Mouse (Mus musculus) hindbrain, embryonic 15.5 days (tissue): ENCODE measurements around the gene Btbd11. TPM values are rescaled to one million over a fixed set of nuclear protein-coding genes. Genes with fewer than 3 reads are reported as not detected.
A peak's percentile ranks its signal among the peaks of the same experiment; 100 is the strongest.

Source experiments
- ATAC-seq: fragments of 200-750 bp; cut with Nextera tagmentation; 2 replicates; pipeline ENCODE4 v1.8.0; 2017; ENCODE audit warnings: low read depth, moderate number of reproducible peaks, moderate TSS enrichment; ENCODE audit not compliant: low FRiP score
- H3K27ac ChIP-seq: fragments of 300-500 bp; sonication (generic); replicated peaks from 2 replicates; pipeline ENCODE4 v1.5.1; 2015; ENCODE audit warnings: mild to moderate bottlenecking, inconsistent platforms
- H3K27me3 ChIP-seq: fragments of 300-500 bp; sonication (generic); 2 replicates; pipeline ENCODE4 v1.6.1; 2015; ENCODE audit warnings: control low read depth, inconsistent platforms
- H3K36me3 ChIP-seq: fragments of 300-500 bp; sonication (generic); 2 replicates; pipeline ENCODE4 v1.6.1; 2015; ENCODE audit warnings: control low read depth, inconsistent platforms
- H3K4me1 ChIP-seq: fragments of 300-500 bp; sonication (generic); replicated peaks from 2 replicates; pipeline ENCODE4 v1.6.1; 2015; ENCODE audit warnings: control low read depth, inconsistent platforms
- H3K4me2 ChIP-seq: fragments of 300-500 bp; sonication (generic); 2 replicates; pipeline ENCODE4 v1.6.1; 2015; ENCODE audit warnings: moderate library complexity, mild to moderate bottlenecking, inconsistent platforms
- H3K4me3 ChIP-seq: fragments of 300-500 bp; sonication (generic); 2 replicates; pipeline ENCODE4 v1.5.1; 2015; ENCODE audit warnings: mild to moderate bottlenecking, inconsistent platforms
- H3K9ac ChIP-seq: fragments of 300-500 bp; sonication (generic); 2 replicates; pipeline ENCODE4 v1.6.1; 2015; ENCODE audit warnings: inconsistent platforms
- H3K9me3 ChIP-seq: fragments of 300-500 bp; sonication (generic); 2 replicates; pipeline ENCODE4 v1.6.1; 2016; ENCODE audit warnings: control low read depth, inconsistent platforms
- WGBS: fragments of 180-500 bp; shearing (Covaris S2); methylation state at CpG from one replicate; pipeline ENCODE4 v1.1.7; 2015; 5-methylcytosine and 5-hydroxymethylcytosine counted together
- polyA plus RNA-seq: library from polyadenylated mRNA; unstranded; fragments of >200 nt; fragmentation: Nextera tagmentation; extraction: Ambion mirVana; gene quantifications from 2 replicates; pipeline ENCODE4 v1.2.1, GENCODE M21; 2015

The Btbd11 gene
- polyA plus RNA-seq, 1 experiment from 2014 or later: 26.9 TPM

GRCm38 (mm10) chr10:85437217-85437616 lies 50.6 kb downstream of the Btbd11 start:
- WGBS: 86% methylated on average over 3 of the region's 3 CpGs
- H3K27me3 ChIP-seq: no peaks in the 10 kb centered on the region
- H3K9ac ChIP-seq: no peak overlapping the region
- H3K4me2 ChIP-seq: no peak overlapping the region
- H3K27ac ChIP-seq: no peak overlapping the region
- H3K4me3 ChIP-seq: no peak overlapping the region
- no peaks in the 10 kb centered on the region for H3K36me3 ChIP-seq
- ATAC-seq: no peak
- no peaks in the 10 kb centered on the region for H3K4me1 ChIP-seq
- H3K9me3 ChIP-seq: no peaks in the 10 kb centered on the region

- WGBS: 91% methylated on average over 3 of the region's 3 CpGs
- H3K4me2 ChIP-seq: no peak overlapping the region
- no peak overlapping the region for H3K4me3 ChIP-seq
- no peak overlapping the region for H3K9ac ChIP-seq
- H3K27me3 ChIP-seq: no peaks in the 10 kb centered on the region
- no peaks in the 10 kb centered on the region for H3K9me3 ChIP-seq
- no peak overlapping the region for H3K27ac ChIP-seq
- H3K36me3 ChIP-seq: no peaks in the 10 kb centered on the region
- no peak for ATAC-seq
- H3K4me1 ChIP-seq: peaks cover 13% of the 10 kb centered on the region
Measured at GRCm38 (mm10) chr10:85443371-85443770, 56.8 kb downstream of the Btbd11 start.

- H3K27ac ChIP-seq: no peak overlapping the region
- WGBS: 92% methylated on average over 3 of the region's 3 CpGs
- H3K9me3 ChIP-seq: no peaks in the 10 kb centered on the region
- H3K36me3 ChIP-seq: no peaks in the 10 kb centered on the region
- ATAC-seq: no peak
- H3K9ac ChIP-seq: no peak overlapping the region
- H3K4me3 ChIP-seq: no peak overlapping the region
- no peaks in the 10 kb centered on the region for H3K27me3 ChIP-seq
- H3K4me1 ChIP-seq: peaks cover 13% of the 10 kb centered on the region
- no peak overlapping the region for H3K4me2 ChIP-seq
Measured at GRCm38 (mm10) chr10:85445891-85446290, 59.3 kb downstream of the Btbd11 start.

- no peak overlapping the region for H3K4me3 ChIP-seq
- H3K4me1 ChIP-seq: peaks cover 15% of the 10 kb centered on the region
- no peak for ATAC-seq
- H3K9ac ChIP-seq: no peak overlapping the region
- H3K36me3 ChIP-seq: no peaks in the 10 kb centered on the region
- H3K9me3 ChIP-seq: no peaks in the 10 kb centered on the region
- no peak overlapping the region for H3K27ac ChIP-seq
- no peaks in the 10 kb centered on the region for H3K27me3 ChIP-seq
- WGBS: 52% methylated on average over 1 of the region's 1 CpGs
- no peak overlapping the region for H3K4me2 ChIP-seq
Measured at GRCm38 (mm10) chr10:85446700-85447099, 60.1 kb downstream of the Btbd11 start.

DNA sequence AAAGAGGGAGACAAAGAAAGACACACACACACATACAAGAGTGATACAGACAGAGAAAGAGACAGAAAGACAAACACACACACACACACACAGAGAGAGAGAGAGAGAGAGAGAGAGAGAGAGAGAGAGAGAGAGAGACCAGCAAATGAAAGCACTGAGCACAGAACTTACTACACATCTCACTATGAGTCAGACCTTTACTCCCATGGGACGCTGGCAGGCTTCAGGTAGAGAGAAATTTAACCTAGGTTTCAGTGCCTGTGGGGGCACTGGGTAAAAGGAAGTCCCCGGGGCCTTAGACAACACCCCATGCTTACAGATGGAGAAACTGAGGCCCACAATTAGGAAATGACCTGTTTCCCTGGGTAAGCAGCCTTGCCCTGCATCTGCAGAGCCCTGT lies 61.3 kb downstream of the Btbd11 start:
- Histone ChIP-seq H3K9me3 (no peaks in the 10 kb centered on the region), H3K27ac (no peak overlapping the region)
- 81% methylated on average over 2 of the region's 2 CpGs for WGBS

DNA sequence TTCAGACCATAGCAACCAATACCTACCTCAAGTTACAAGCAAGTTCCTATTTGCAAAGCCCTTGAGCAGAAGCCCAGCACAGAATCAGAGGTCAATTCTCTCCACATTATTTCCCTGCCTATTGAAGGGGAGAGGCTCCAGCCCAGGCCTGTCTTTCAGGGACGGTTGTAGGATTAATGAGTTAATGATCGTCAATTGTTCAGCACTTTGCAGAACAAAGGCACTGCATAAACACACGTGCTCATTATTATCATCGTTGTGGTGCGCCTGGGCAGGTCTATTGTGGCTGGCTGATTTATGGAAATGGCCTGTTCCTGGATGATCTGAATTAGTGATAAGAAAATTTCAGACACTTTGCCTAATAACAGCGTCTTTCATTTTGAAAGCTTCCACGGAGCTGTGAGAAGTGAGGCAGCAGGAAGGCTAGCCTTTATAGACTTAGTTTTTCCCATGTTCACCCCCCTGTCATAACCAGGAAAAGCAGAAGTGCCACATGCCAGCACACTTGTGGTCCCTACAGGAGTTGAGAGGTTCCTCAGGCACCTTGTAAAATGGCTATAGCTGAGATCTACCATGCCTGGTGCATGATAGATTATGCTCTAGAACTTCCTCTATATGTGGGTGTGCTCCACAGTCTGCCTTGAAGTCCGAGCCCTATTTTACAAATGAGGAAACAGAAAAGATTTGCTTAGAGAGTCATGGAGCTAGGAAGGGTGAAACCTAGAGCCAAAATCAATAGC lies 65.2 kb downstream of the Btbd11 start:
- no peak for ATAC-seq
- Histone ChIP-seq H3K36me3 (no peaks in the 10 kb centered on the region), H3K27me3 (no peaks in the 10 kb centered on the region; the same call in 1 of the 2 replicates), H3K4me1 (peaks cover 10% of the 10 kb centered on the region), H3K4me3 (no peak overlapping the region), H3K4me2 (no peak overlapping the region), H3K27ac (0 out of 2 replicates have a peak overlapping the region, but pooled peaks have one; percentile 5), H3K9ac (no peak overlapping the region), H3K9me3 (no peaks in the 10 kb centered on the region)
- WGBS: 35% methylated on average over 8 of the region's 8 CpGs

More for the DNA sequence above, 61.3 kb downstream of the Btbd11 start:
- ATAC-seq: no peak
- no peak overlapping the region for H3K9ac ChIP-seq
- no peak overlapping the region for H3K4me3 ChIP-seq
- no peaks in the 10 kb centered on the region for H3K27me3 ChIP-seq
- H3K4me2 ChIP-seq: no peak overlapping the region
- H3K36me3 ChIP-seq: no peaks in the 10 kb centered on the region
- H3K4me1 ChIP-seq: peaks cover 20% of the 10 kb centered on the region

DNA sequence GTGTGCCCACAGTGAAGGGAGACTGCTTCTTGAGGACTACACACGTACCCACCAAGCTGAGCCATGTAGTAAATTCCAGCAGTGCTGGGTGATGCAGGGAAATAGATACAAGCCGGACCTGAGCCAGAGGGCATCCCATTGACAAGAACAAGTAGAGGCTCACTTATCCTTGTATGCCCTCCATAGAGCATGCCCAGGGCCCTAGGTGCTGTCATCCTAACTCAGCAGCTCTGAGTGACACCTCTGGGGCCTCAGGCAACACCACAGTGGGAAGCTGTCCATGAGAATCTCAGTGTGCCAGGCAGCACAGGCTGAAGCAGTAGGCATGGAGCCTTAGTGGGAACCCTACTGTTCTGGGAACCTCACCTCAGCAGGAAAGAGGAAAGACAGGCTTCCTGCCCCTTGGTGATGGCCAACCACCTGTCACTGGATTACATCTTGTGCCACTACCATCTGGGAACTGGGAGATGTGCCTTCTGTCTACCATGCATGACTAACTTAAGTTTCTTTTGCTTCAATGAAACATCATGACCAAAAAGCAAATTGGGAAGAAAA lies 66.7 kb downstream of the Btbd11 start:
- Histone ChIP-seq H3K27ac (no peak overlapping the region), H3K4me3 (no peak overlapping the region), H3K36me3 (no peaks in the 10 kb centered on the region), H3K27me3 (no peaks in the 10 kb centered on the region; the same call in 1 of the 2 replicates), H3K4me1 (peaks cover 7% of the 10 kb centered on the region), H3K4me2 (no peak overlapping the region), H3K9me3 (no peaks in the 10 kb centered on the region), H3K9ac (no peak overlapping the region)
- 80% methylated on average over 2 of the region's 2 CpGs for WGBS
- ATAC-seq: no peak

DNA sequence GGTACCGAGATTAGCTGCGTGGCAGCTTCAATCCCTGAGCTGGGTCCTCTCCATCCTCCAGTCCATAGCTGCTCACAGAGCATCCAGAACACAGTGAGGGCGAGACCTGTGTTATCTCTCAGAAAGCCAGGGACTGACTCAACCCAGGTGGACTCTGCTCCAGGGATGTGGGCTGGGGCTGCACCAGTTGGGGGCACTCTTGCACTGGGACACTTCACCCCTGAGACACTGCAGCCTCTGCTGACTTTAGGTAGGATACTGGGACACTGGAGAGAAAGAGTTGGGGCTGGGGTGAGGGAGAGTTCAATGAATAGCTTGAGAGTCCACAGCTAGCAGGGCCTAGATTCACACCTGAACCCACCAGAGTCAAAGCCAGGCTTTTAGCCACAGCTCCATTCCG lies 69.4 kb downstream of the Btbd11 start:
- H3K27me3 ChIP-seq: no peaks in the 10 kb centered on the region; the same call in 1 of the 2 replicates
- 70% methylated on average over 4 of the region's 4 CpGs for WGBS
- no peak overlapping the region for H3K27ac ChIP-seq
- no peak for ATAC-seq
- no peaks in the 10 kb centered on the region for H3K36me3 ChIP-seq
- H3K4me2 ChIP-seq: no peak overlapping the region
- H3K9me3 ChIP-seq: no peaks in the 10 kb centered on the region
- H3K4me3 ChIP-seq: no peak overlapping the region
- peaks cover 18% of the 10 kb centered on the region for H3K4me1 ChIP-seq
- no peak overlapping the region for H3K9ac ChIP-seq

- peak; percentile 72 for ATAC-seq
- no peaks in the 10 kb centered on the region; the same call in 1 of the 2 replicates for H3K27me3 ChIP-seq
- H3K4me1 ChIP-seq: peaks cover 18% of the 10 kb centered on the region
- no peaks in the 10 kb centered on the region for H3K36me3 ChIP-seq
- no peak overlapping the region for H3K4me3 ChIP-seq
- peak overlapping the region; percentile 42 for H3K4me2 ChIP-seq
- H3K9me3 ChIP-seq: no peaks in the 10 kb centered on the region
- peak overlapping the region; percentile 68 for H3K27ac ChIP-seq
- WGBS: 25% methylated on average over 17 of the region's 17 CpGs
- no peak overlapping the region for H3K9ac ChIP-seq
Measured at GRCm38 (mm10) chr10:85458744-85459344, 72.2 kb downstream of the Btbd11 start.

DNA sequence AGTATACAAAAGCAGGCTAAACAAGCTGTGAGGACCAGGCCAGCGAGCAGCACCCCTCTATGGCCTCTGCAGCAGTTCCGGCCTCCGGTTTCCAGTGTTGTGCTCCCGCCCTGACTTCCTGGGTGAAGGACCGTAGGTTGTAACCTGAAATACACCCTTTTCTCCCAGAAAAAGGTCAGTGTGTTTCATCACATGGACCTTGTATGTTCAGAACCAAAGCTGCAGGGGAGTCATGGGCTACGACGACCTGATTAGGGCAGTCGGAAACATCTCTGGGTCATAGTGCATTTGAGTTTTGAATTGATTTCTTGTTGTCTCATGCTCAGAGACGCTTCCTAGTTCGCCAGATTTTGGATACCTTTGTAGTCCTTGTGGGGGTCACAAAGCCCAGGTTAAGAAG lies 74.1 kb downstream of the Btbd11 start:
- Histone ChIP-seq H3K4me2 (no peak overlapping the region), H3K9me3 (no peaks in the 10 kb centered on the region), H3K36me3 (no peaks in the 10 kb centered on the region), H3K9ac (no peak overlapping the region), H3K4me1 (peaks cover 36% of the 10 kb centered on the region), H3K27me3 (no peaks in the 10 kb centered on the region; the same call in 1 of the 2 replicates), H3K4me3 (no peak overlapping the region), H3K27ac (no peak overlapping the region)
- ATAC-seq: no peak
- 94% methylated on average over 10 of the region's 10 CpGs for WGBS

DNA sequence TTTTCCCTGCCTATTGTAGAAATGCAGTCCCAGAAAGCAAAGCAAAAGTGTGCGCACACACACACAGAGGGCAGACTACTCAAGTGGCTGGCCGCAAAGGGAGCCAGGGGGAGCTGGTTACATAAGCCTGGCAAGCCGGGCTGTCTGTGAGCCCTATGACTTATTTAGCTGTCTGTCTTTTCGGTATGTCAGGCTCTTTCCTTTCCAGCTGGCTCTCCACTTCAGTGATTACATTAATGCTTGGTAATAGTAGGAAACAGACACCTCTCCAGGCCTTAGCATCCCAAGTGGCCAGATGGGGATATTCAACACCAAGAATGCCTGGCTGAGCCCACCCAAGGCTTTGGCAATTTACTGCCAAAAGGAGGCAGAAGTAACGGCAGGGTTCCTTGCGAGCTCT lies 77.5 kb downstream of the Btbd11 start:
- Histone ChIP-seq H3K4me1 (peaks cover 56% of the 10 kb centered on the region), H3K9ac (no peak overlapping the region), H3K9me3 (no peaks in the 10 kb centered on the region), H3K27me3 (no peaks in the 10 kb centered on the region), H3K36me3 (no peaks in the 10 kb centered on the region), H3K27ac (peak overlapping the region; percentile 56; the same call in 1 of the 2 replicates), H3K4me3 (no peak overlapping the region), H3K4me2 (no peak overlapping the region)
- WGBS: 35% methylated on average over 6 of the region's 6 CpGs
- ATAC-seq: no peak
